Mouse (Mus musculus) layer of hippocampus, postnatal 10 days (tissue): Measurements from ENCODE around the gene Dolpp1. TPM values are rescaled to one million over a fixed set of nuclear protein-coding genes. Genes with fewer than 3 reads are reported as not detected.

Experiments
- DNase-seq, 2 experiments: peaks; one replicate each; pipeline ENCODE4 v3.0.0; 2021; ENCODE audit warnings: low spot score in 2 of 2
- total RNA-seq, 2 experiments: library from RNA; stranded (reverse); gene quantifications; 2 replicates each; pipeline ENCODE4 v1.2.3; 2021

Dolpp1 gene
- total RNA-seq, 2 experiments from 2014 or later = 31.7 to 37.4 TPM

DNA sequence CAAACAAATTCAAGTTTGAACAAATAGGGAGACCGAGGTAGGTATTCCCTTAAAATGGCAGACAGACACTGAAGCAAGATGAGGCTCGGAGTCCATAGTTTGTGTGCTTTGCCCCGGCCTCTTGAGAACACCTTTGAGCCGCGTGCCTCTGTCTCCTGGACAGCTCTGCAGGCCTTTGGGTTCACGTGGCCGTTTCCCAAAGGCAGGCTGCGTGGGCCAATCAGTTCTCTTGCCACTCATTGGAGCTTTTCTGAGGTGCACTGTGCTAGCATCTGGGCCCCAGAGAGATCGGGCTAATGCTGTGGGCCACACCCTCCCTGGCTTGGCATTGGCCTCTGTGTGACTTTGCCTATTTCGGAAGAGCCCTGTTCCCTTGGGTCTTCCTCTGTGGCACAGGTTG, 16.2 kb upstream of the Dolpp1 start:
- no peak for DNase-seq

GRCm38 (mm10) chr2:30377721-30378120, 14.3 kb upstream of the Dolpp1 start:
- DNase-seq = no peak

DNA sequence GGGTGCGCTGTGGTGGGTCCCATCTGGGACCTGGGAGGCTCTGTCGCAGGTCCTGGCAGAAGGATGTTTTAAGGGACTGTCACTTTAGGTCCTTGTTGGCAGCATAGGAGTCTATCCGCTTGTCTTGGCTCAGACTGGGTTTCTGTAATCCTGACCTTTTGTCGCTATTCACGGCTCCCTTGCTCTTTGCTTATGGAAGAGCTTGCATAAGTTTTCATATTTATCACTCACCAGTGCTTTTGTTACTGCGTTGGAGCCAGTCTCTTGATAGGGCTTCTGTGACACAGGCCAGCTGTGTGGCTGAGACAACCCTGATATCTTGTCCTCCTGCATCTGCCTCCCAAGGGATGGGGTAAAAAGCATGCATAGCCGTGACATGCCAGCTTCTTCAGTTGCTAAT, 12.7 kb upstream of the Dolpp1 start:
- DNase-seq = no peak

DNA sequence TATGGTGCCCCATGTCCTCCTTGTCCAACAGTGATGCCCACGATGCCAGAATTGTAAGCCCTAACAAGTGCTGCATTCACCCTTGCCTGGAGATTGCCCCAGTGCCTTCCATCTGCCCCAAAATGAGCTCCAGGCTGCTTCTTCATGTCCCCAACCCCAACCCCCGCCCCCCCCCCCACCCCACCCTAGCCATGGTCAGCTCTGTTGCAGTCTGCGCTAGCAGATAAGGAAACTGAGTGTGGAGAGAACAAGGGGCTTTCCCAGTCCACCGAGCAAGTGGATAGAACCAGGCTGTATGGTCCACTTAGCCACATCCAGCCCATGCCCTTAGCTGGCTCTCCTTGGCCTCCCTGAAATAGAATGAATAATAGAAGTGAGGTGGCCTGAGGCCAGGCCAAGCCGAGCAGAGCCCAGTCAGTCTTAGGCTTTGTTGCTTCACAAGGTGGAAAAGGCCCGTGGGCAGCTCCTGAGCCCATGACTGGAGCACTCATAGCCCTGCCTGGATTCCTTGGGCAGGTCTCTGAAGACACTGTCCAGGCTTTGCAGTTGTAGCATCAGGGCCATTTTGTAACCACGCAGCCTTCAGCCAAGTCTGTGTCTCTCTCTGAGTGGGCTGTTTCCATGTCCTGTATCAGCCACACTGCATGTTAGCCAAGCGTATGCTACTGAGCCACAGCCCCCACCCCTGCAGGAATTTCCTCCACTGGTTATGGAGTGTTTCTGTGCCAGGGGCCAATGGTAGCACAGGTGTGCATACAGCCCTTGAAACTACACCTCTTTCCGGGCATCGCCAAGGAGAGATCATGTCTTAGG, 11.3 kb upstream of the Dolpp1 start:
- DNase-seq = no peak

DNA sequence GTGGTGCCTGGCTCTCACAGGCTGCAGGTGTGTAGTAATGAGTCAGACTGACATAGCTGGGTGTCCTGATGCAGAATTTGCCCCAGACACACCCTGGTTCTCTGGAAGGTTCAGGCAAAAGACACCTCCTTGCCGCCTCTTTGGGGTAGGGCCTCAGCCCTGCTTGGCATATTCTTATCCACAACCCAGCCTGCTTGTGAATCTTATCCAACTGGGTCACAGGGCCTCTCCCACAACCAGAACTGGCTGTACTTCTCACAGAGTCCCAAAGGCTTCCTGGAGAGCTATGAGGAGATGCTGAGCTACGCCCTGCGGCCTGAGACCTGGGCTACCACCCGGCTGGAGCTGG, 10.7 kb upstream of the Dolpp1 start:
- no peak for DNase-seq

DNA sequence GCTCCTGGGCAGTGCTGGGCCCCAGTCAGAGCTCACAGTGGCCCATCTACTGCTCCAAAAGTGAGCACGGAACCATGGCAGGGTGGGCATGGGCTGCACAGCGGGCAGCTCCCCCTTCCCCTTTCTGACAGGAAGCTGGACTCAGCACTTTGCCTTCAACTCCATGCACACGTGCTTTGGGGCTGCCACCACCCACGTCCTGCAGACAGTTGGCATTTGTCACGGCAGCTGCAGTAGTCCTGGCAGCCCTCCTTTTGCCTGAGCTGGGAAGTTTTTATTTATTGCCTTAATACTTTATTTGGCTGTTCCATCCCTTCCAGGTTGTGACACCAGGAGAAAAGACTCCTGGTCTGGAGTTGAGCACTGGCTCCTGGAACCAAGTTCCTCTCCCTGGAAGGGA, 7.2 kb upstream of the Dolpp1 start:
- no peak for DNase-seq

DNA sequence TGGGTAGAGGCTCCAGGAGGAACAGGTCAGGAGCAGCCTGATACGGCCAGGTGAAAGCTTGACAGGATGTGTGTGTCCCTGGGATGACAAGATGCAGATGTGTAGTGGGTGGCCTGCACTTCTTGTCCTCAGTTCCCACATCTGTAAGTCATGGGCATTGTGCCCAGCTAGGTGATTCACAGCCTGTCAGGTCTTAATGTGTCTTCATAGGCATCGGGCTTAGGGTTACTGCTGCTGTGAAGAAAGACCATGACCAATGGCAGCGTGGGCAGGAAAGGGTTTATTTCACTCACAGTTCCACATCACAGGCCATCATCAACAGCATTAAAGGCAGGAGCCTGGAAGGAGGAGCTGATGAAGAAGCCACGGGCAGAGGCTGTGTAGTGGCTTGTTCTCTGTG, 6.5 kb upstream of the Dolpp1 start:
- DNase-seq = no peak

DNA sequence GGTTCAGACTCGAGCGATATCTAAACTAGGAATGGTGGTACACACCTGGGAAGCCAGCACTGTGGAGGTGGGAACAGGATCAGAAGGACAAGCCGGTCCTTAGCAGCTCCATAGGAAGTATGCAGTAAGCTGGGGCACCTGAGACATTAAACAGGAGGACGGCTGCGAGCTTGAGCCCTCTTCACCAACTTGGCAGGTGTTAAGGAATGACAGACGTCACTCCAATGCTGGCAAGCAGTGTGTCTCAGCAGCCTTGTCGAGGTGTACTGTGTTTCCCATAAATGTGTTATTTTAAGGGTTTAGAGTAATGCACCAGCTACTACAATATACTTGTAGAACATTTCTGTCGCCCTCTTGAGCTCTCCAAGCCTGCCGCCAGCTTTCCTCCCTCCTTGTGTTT, 5.1 kb upstream of the Dolpp1 start:
- DNase-seq = peak in 1 of 2 experiments; percentile 11

DNA sequence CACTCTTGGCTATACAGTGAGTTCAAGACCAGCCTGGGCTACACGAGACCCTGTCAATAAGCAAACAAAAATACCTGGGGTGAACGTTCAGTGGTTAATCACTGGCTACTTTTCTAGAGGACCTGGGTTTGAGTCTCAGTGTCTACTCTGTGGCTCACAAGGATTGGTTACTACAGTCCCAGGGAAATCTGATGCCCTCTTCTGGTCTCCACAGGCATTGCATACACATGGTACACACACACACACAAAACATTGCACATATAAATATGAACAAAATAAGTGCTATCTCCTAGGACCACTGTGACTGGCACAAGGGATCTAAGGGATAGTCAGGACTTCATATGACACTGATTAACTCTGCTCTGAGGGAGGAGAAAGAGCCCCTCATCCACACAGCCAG, 3.1 kb upstream of the Dolpp1 start:
- DNase-seq = no peak

DNA sequence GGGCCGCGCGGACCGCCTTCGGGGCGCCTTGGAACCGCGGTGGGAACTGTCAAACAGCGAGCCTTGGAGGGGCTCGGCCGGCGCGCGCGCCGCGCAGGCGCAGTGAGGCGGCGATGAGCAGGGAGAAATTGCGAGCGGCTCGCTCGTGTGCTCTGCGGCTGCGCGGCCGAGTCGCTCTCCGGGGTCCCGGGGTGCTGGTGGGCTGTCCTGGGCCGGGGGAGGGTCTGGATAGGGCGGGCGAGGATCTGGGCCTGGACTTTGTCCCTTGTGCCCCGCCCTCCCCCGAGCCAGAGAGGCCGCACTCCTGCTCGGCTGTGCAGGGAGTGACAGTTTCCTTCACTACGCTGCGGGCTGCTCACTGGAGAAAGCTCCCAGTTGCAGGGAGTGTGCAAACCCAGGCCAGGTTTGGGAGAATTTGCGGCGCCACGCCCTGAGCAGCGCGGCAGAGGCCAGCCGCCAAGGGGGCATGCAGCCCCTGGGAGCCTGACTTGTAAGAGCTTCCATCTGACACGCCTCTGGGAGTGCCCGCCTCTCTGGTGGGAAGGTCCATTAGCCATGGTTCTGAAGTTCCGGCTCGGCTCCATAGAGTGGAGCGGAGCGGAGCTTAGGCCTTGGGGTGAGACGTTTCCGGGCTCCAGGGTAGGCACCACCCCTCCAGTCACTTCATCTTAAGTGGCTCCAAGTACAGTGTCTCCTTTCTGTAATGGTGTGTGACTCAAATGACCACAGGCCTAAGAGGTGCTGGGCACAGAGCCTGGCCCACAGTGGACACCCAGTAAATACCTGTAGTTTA, 719 bp downstream of the Dolpp1 start:
- peak in 1 of 2 experiments; percentile 72 for DNase-seq

- no peak for DNase-seq
These were observed 1.3 kb downstream of the Dolpp1 start for GRCm38 (mm10) chr2:30393370-30393656.

DNA sequence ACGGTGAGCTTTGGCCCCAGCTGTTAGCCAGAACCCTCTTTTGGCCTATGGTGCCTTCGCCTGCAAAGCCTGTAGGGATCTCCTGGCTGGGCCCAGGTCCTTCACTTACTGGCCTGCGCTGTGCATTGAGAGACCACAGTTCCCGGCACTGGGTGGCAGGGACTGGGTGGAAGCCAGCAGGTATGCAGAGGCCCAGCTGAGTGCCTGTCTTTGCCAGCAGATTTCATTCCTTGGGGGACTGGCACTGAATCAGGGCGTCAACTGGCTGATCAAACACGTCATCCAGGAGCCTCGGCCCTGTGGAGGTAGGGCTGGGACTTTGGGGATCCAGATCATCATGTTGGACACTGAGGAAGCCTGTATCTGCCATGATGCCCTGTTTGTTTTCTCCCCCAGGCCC, 3.7 kb downstream of the Dolpp1 start:
- peak in 1 of 2 experiments; percentile 9 for DNase-seq

DNA sequence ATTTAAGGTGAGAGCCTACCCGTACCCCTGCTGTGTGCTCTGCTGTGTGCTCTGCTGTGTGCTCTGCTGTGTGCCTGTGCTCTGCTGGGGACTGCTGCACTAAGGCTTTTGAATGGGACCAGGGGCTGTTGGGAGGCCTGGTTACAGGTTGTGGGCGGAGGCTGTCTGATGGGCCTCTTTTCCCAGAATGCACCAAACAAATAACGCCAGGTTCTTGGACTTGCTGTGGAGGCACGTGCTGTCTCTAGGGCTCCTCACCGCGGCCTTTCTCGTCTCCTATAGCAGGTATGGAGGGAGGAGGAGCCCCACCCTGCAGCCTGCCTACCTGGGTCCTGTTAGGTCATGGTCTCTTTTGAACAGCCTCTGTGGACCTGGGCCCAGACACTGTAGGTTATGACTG, 4.2 kb downstream of the Dolpp1 start:
- DNase-seq = no peak

- DNase-seq = peak in 1 of 2 experiments; percentile 20
These were observed 6.0 kb downstream of the Dolpp1 start for GRCm38 (mm10) chr2:30397986-30398512.

GRCm38 (mm10) chr2:30399191-30400171, 7.4 kb downstream of the Dolpp1 start:
- peak; percentile 58 to 59 for DNase-seq

- peak in 1 of 2 experiments; percentile 8 for DNase-seq
These were observed 9.5 kb downstream of the Dolpp1 start for GRCm38 (mm10) chr2:30401581-30401980.

GRCm38 (mm10) chr2:30402351-30402826, 10.3 kb downstream of the Dolpp1 start:
- peak; percentile 18 to 63 for DNase-seq

DNA sequence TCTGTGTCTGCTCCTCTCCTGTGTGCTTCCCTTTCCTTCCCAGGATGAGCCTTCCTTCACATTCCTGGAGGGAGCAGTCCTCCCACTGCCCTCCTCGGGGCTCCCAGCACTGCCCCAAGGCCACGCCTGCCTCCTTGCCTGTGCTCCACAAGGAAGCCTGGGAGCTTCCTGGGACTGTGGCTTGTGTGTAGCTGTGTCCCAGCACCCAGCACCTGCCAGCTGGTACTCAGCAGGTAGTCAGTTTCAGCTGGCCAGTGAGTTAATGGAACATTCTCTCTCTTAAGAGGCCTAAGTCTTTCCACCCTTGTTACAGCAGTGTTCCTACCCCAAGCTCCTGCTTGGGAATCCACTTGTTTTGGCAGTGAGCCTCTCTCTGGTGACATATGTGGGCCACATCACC, 10.8 kb downstream of the Dolpp1 start:
- no peak for DNase-seq

DNA sequence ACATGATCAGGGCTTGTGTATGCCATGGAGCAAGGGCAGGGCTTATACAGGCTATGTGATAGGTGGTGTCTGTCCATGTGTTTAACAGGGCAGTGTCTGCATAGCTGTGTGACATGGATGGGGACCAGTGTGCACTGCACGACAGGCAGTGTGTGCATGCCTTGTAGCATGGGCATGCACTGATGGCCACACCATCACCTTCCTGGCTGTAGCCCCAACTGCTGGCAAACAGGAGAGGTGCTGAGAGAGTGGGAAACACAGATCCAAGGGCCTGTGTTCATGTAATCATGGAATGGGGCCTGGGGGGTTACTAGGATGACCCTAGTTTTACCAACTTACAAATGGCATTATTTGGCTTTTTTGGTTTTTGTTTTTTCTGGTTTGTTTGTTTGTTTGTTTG, 11.8 kb downstream of the Dolpp1 start:
- DNase-seq = peak in 1 of 2 experiments; percentile 22

- DNase-seq = no peak
These were observed 15.2 kb downstream of the Dolpp1 start for GRCm38 (mm10) chr2:30407221-30407620.

DNA sequence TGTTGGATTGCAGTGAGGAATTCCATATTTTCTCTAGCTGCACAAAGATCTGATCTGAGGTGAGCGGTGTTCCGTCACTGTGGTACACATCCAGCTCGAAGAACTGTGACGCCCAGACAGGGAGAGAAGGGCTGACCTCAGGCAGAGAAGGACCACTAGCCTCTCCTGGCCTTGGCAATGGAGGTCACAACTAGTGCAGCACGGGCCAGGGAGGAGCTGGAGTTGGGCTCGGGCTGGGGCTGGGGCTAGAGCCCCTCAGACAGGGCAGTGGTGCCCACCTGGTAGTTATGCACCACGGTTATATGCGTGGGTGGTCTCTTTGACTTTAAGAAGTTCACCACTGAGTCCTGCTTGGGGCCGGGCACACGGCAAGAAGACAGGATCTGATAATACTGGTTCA, 15.7 kb downstream of the Dolpp1 start:
- no peak for DNase-seq
